Mouse (Mus musculus) lung, adult 2 months (tissue): Measurements from ENCODE around the gene Osbpl5. TPM values are rescaled to one million over a fixed set of nuclear protein-coding genes. Genes with fewer than 3 reads are reported as not detected.
A peak's percentile ranks its signal among the peaks of the same experiment; 100 is the strongest.

Source experiments
- DNase-seq: peaks from one replicate; pipeline ENCODE4 v3.0.0; 2022
- H3K4me1 ChIP-seq: fragments of 200-500 bp; 2 replicates; pipeline ENCODE4 v1.6.1; 2011; ENCODE audit warnings: low read length; ENCODE audit not compliant: control insufficient read depth, insufficient read depth
- H3K4me3 ChIP-seq: fragments of 200-500 bp; replicated peaks from 2 replicates; pipeline ENCODE3; 2011; ENCODE audit warnings: low read depth, mild to moderate bottlenecking, control low read depth, low read length; ENCODE audit errors: extremely low read depth
- CTCF ChIP-seq: fragments of 200-500 bp; IDR thresholded peaks from 2 replicates; pipeline ENCODE4 v1.5.1; 2011; ENCODE audit warnings: mild to moderate bottlenecking, low read length, control low read depth; ENCODE audit not compliant: insufficient read depth
- POLR2A ChIP-seq: fragments of 200-500 bp; IDR thresholded peaks from 2 replicates; pipeline ENCODE4 v1.6.1; 2011; ENCODE audit warnings: low read depth, mild to moderate bottlenecking, control low read depth, low read length, borderline replicate concordance; ENCODE audit errors: extremely low read depth
- WGBS: fragments of 180-500 bp; shearing (Covaris S2); methylation state at CpG from one replicate; pipeline ENCODE4 v1.1.7; 2018; 5-methylcytosine and 5-hydroxymethylcytosine counted together
- polyA plus RNA-seq: library from polyadenylated mRNA; depleted of rRNA; stranded (reverse); fragments of >200 nt; gene quantifications from 2 replicates; pipeline ENCODE4 v1.2.3, GENCODE M21; 2012; rRNA removed

Osbpl5 gene
- polyA plus RNA-seq: 103 and 125 TPM in 2 replicates

DNA sequence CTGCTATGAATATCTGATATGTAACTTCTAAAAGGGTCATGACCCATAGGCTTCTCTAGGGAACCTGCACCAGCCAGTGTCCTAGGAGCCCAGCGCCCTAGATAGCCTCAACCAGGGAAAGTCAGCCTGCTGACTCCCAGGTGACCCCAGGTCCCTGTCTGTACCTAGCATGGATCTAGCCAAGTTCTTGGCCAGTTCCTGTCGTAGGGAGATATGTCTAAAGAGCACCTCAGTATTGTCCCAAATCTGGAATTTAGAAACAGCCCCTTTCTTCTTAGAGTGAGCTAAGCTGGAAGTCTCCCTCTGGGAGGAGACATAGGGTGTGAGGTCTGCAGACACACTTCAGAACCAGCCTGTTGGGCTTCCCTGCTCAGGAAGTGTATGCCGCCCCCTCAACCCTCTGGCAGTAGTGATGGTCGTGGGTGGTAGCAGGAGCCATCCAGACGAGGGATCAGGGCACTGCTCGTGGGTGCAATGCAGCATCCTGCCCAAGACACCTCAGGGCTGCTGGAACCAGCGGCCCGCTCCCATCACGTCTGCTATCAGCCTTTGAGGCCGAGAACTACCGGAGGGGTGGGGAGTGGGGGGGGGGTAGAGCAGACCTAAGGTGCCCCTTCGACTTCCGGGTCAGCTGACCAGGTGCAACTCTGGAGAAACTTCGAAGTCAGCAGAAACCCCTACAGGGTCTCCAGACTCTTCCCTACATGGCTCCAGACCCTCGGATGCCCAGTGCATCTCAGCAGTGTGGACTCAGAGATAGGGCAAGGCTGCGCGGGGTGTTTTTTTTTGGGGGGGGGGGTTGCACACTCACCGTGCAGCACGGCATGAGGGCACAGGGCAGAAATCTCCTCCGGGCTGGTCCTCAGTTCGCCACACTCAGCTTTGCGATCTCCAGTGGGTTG, at the start of gene Osbpl5:
Gene Osbpl5 (minus strand): TSS at position 861 of the 902 bp plus-strand sequence.
- TF ChIP-seq POLR2A (no peak), CTCF (no peak)
- 25% methylated on average over 22 of the region's 22 CpGs for whole genome bisulfite sequencing
- no peak for DNase-seq
- peak within 1 kb of the TSS; percentile 55 for H3K4me3 ChIP-seq
- H3K4me1 ChIP-seq: no peaks in the 10 kb centered on the region; the same call in 1 of the 2 replicates

DNA sequence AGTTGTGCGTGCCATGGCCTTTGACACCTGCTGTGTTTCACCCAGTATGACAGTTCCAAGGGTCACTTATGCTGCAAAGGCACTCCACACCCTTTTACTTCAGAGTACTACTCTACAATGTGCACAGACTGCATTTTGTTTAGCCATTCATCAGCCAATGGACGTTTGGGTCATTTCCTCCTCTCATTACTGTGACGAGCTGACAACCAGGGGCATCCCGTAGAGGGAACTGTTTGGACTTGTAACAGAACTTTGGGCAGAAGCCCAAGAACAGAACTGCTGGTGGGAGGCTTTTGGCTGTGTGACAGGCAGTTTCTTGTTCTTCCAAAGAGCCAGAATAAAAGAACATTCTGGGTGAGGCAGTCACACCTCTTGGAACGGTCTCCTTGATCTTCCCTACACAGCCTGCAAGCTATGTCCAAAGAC, 48.4 kb upstream of the Osbpl5 start:
- 35% methylated on average over 5 of the region's 5 CpGs for WGBS
- no peaks in the 10 kb centered on the region; the same call in 1 of the 2 replicates for H3K4me1 ChIP-seq
- no peak for TF ChIP-seq POLR2A
- no peak for TF ChIP-seq CTCF

DNA sequence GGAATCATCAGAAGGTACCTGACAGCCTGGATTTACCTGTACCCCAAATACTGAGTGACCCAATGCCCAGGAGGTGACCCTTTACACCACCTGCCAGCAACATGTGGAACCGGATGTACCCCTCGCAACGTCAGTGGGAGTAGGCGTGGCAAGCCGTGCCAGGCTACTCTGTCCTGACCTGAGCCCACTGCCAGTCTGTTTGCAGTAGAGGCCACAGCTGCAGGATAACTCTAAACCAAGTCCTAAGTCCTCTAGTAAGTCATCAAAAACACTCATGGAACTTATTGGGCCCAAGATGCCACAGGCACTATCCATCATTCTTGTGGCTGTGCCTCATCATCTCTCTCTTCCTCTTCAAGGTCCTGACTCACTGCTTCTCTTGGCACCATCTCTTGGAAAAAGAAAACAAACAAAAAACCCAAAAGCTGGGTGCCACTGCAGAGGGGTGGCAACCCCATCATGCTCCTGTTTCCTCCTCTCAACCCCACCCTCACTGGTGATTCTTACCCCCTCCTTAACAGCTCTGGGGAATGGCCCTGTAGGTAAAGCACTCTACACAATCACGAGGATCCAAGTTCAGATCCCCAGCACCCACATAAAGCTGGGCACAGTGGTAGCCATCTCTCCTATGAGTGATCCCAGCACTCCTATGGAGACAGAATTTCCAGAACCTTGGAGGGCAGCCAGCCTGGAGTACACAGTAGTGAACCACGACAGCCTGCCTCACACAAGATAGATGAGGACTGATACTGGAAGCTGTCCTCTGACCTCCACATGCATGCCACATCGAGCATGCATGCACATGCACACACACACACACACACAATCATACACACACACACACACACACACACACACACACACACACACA, 44.6 kb upstream of the Osbpl5 start:
- TF ChIP-seq POLR2A: no peak
- no peak for TF ChIP-seq CTCF
- DNase-seq: no peak

More for the DNA sequence above, 48.4 kb upstream of the Osbpl5 start:
- H3K4me3 ChIP-seq: no peak overlapping the region
- DNase-seq: no peak

DNA sequence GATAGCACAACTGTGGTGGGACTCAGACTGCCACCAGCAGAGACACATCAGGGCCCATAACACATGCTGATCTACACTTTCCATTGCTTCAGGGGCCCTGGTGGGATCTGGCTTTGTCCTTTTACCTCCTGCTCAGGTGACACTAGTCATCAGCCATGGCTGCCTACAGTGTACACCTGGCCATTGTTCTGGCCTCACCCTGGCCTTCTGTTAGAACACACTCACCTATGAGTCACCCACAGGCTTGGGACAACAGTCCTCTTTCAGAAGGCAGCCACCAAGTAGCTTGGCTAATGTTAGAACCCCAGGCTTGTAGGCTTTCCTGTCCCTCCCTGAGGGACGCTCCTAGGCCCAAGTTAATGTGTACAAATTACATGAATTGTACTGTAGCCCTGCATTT, 44.0 kb upstream of the Osbpl5 start:
- TF ChIP-seq POLR2A: no peak
- 83% methylated on average over 1 of the region's 1 CpGs for WGBS
- no peaks in the 10 kb centered on the region; the same call in 1 of the 2 replicates for H3K4me1 ChIP-seq
- H3K4me3 ChIP-seq: no peak overlapping the region
- no peak for DNase-seq

More for the DNA sequence above, 44.6 kb upstream of the Osbpl5 start:
- H3K4me3 ChIP-seq: no peak overlapping the region
- WGBS: 83% methylated on average over 8 of the region's 8 CpGs
- no peaks in the 10 kb centered on the region; the same call in 1 of the 2 replicates for H3K4me1 ChIP-seq

DNA sequence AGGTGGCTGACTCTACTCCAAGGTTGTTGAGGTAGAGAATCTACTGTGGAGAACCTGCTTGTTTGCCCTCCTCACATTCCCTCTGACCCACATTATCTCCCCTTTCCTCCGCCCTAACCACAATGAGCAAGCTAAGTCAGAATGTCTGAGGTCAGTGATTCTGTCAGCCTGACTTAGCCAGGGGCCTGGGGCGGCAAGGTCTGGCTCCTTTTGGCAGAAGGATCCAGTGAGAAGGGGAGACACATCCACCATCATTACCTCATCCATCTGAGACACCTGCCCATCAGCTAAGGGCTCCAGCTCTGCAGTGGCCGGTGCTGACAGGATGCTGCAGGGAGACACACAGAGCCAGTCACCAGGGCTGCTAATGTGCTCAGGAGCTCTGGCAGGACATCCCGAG, 42.0 kb upstream of the Osbpl5 start:
- TF ChIP-seq CTCF (no peak), POLR2A (no peak)
- 95% methylated on average over 4 of the region's 4 CpGs for WGBS
- Histone ChIP-seq H3K4me3 (no peak overlapping the region), H3K4me1 (no peaks in the 10 kb centered on the region)
- DNase-seq: no peak

DNA sequence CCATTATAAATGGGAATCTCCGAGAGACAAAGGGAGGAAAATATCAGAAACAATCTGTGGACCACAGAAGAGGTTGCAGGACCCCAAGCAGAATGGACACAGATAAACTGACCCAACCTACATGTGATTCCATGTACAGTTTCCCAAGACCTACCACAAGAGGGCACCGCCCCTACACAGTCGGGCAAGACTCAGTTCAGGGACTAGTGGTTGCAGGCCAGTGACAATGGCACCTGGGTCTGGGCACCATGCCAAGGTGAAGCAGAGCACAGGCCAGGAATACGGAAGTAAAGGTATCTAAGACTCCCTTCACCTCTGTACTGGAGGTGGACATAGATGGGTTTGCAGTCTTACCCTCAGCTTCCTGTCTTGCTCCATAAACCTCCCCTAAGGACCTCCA, 36.3 kb upstream of the Osbpl5 start:
- WGBS: 43% methylated on average over 4 of the region's 4 CpGs
- TF ChIP-seq POLR2A (no peak), CTCF (peak; percentile 49)
- Histone ChIP-seq H3K4me3 (no peak overlapping the region), H3K4me1 (no peaks in the 10 kb centered on the region)
- peak; percentile 39 for DNase-seq

DNA sequence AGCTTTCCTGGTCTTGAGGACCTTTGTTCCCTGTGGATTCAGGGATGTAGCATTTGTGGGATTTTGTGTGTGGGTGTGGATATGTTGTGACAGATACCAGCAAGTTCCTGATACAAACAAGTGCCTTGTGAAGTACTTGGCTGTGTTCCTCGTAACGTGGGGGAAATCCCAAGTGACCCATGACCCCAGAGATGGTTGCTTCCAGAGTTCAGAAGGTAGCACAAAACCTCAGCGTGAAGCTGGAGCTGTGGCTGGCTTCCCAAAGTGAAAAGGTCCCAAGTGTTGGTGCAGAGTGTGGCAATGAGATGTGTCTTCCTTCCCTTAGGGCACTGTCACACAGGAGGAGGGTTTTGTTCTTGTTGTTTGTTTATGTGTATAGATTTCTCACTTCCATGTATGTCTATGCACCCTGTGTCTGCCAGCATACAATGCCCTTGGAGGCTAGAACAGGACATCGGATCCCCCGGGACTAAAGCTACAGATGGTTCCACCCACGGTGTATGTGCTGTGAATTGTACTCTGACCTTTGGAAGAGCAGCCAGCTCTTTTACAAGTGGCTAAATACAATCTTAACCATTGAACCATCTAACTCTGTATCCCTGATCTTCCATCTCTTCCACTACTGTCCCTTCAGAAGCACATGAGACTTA, 35.7 kb upstream of the Osbpl5 start:
- no peak for TF ChIP-seq CTCF
- TF ChIP-seq POLR2A: no peak
- no peak overlapping the region for H3K4me3 ChIP-seq
- no peak for DNase-seq
- WGBS: 58% methylated on average over 6 of the region's 6 CpGs
- H3K4me1 ChIP-seq: no peaks in the 10 kb centered on the region

DNA sequence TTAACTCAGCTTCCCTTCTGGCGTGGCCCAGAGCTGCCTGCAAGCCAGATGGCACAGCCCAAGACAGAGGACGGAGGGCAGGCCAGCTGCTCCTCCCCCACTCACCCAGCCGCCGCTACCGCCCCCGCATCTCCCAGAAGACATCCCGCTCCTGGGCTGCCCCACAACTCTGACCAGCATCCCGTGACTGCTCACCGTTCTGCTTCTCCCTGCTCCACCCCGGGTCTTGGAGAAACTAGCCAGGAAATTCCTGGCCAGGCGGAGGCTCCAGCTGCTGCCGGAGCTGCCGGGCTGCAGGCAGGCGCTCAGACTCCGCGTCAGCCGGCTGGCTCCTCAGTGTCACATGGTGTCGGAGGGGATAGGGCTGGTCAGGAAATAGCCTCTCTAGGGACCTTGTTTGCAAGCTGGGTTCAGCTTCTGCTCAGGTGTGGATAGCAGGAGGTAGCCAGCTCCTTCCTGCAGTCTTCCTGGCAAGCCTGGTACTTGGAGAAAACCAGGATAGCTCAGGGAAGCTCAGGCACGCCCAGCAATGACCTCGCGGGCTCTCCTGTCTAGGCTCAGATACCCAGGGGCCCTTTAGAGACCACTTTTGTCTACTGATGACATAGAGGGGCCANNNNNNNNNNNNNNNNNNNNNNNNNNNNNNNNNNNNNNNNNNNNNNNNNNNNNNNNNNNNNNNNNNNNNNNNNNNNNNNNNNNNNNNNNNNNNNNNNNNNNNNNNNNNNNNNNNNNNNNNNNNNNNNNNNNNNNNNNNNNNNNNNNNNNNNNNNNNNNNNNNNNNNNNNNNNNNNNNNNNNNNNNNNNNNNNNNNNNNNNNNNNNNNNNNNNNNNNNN, 27.4 kb upstream of the Osbpl5 start, which contains the start of gene Mrgpre:
Gene Mrgpre (minus strand): TSS at position 505 of the 834 bp plus-strand sequence.
- TF ChIP-seq POLR2A: no peak
- no peak for TF ChIP-seq CTCF
- WGBS: 4% methylated on average over 21 of the region's 21 CpGs
- Histone ChIP-seq H3K4me1 (peaks cover 8% of the 10 kb centered on the region; the same call in 1 of the 2 replicates), H3K4me3 (peak within 1 kb of the TSS; percentile 59)
- DNase-seq: peak; percentile 67
